Mouse (Mus musculus) left cerebral cortex, postnatal 10 days (tissue): ENCODE results near the gene Nav3. TPM values are rescaled to one million over a fixed set of nuclear protein-coding genes. Genes with fewer than 3 reads are reported as not detected.
A peak's percentile ranks its signal among the peaks of the same experiment; 100 is the strongest.

Experiments used
- DNase-seq, 2 experiments: peaks; one replicate each; pipeline ENCODE4 v3.0.0; 2021 to 2022; ENCODE audit warnings: low spot score in 2 of 2, mixed read lengths in 1 of 2; ENCODE audit errors: extremely low spot score in 1 of 2
- intact Hi-C: fragments of 180-260 bp; cut with DNase I; formaldehyde crosslinking; loops from one replicate; pipeline ENCODE4 v1.15.1; 2025
- total RNA-seq, 2 experiments: library from RNA; stranded (reverse); gene quantifications; 2 replicates each; pipeline ENCODE4 v1.2.3; 2021

The Nav3 gene
- total RNA-seq, 2 experiments from 2014 or later = 241 to 252 TPM

DNA sequence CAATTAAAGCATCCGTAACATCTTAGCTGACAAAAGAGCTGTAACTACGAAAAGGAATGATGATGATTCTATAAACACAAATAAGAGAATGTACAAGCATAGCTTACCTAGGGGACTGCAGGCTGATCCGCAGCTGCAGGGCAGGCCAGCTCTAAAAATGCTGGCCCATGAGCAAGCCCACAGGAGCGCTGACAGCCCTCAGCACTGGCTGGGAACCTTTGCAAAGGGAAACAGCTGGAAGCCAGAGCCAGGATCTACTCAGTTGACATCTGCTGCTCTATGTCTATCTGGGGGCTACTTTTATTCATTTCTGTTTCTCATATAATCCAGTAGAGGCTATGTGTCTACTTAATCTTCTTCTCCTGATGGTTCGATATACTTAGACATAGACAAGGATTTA lies 461.7 kb downstream of the Nav3 start:
- no peak for DNase-seq
- intact Hi-C loops = no loop called here

DNA sequence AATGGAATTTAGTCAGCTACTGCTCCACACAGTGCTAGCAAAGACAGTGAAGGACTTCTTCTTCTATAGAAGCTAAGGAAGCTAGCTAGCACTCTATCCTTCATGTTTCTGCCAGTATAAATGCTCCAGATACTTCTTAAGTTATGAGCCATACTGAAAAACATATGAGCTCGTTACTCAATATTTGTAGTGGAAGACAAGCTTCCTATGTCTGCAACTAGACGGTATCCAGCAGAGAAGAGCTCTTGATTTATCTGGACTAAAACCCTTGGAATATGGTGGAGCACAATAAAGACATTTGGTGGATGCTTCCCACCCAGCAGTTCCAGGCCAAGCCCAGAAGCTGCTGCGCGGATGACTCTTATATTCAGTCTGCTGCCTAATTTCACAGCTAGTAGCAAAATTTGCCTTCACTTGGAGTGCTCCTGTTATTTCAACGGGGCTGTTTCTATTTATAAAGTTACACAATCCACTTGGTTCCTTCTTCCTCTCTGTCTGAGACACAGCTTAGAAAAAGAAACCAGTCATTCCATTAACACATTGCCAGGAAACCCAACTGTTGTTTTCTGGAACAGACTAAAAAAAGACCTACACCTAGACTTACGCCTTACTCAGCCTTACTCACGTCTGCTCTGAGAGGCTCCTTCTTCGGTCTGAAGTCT lies 470.0 kb downstream of the Nav3 start:
- peak in 1 of 2 experiments; percentile 56 for DNase-seq
- intact Hi-C loops = no loop called here

DNA sequence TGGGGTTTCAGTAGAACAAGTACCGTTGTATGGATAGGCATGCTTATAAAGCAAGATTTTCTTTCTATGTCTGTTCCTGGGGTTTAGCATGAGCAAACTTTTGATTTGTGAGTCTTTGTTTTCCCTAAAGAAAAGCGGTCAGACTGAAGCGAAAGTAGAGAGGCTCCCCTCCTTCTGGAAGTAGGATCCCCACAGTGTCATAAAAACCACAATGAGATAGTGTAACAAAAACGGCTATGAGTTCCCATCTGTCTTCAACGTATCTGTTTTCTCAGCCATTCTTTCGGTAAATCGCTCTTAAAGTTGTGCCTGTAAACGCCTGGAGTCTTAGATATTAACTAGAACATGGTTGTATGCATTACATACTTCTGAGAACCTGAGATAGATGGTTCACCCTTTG lies 479.7 kb downstream of the Nav3 start:
- no peak for DNase-seq
- intact Hi-C loops = no loop called here

DNA sequence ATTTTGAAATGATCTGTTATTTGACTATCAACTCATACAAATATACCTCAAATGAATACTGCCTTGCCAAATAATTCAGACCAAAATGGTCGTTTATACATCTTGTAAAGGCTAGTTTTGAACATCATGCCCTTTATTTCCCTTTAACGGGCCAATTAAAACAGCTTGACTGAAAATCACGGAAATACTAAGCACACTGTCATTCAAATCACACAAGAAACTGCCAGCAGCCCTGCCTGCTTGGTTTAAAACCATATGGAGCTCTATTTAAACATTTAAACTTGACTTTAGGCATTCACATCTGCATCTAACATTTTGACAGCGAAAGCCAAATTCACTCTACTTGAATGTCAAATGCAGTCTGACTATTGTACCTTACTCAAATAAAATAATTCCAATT lies 481.8 kb downstream of the Nav3 start:
- intact Hi-C loops = no loop called here
- no peak for DNase-seq

DNA sequence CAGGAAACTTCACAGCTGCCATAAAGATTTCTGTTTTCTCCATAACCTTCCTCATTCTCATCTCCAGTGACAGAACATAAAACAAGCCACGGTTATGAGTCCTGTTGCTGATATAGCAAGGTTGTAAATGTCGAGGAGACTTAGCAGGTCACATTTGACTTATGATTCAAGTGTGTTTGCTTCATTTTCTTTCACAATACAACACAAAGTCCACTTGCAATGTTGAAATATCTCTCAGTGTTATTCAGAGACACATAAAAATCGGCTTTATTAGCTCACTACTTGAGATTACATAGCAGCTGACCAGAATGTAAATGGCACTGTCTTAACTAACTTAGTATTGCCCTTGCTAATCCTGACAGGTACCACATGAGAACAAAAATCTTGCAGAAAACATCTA lies 482.5 kb downstream of the Nav3 start:
- no peak for DNase-seq
- intact Hi-C loops = no loop called here

DNA sequence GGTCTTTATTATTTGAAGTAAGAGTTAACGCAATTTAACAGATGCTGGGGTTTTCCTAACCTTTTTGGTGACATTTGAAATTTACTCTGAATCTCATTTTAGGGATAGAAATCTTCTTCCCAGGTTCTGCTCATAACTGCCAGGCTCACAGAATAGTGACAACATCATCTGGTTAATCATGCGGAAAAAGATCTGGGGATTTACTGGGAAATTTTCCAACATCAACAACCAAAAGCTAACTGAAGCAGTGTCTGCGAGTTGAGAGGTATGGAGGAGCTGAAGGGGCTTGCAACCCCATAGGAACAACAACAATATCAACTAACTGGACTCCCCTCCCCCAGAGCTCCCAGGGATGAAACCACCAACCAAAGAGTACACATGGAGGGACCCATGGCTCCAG lies 505.7 kb downstream of the Nav3 start:
- DNase-seq = no peak
- intact Hi-C loops = no loop called here

DNA sequence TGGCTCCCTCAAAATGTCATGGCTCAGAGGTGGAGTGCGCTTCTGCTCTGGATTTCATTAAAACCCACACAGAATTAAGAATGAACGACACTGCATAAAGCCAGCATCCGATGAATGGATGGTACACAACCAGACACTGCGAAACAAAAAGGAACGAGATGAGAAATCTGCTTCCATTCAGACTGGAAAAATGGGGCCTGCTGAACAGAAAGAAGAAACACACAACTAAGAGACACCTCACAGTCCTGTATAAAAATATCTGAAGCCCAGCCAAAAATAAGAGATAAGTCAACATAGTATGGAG lies 526.7 kb downstream of the Nav3 start:
- DNase-seq = no peak
- intact Hi-C loops = loop anchor here (10.0 kb wide), 2 partner anchors 156 to 526 kb away; partner anchors contain the start of gene Nav3

DNA sequence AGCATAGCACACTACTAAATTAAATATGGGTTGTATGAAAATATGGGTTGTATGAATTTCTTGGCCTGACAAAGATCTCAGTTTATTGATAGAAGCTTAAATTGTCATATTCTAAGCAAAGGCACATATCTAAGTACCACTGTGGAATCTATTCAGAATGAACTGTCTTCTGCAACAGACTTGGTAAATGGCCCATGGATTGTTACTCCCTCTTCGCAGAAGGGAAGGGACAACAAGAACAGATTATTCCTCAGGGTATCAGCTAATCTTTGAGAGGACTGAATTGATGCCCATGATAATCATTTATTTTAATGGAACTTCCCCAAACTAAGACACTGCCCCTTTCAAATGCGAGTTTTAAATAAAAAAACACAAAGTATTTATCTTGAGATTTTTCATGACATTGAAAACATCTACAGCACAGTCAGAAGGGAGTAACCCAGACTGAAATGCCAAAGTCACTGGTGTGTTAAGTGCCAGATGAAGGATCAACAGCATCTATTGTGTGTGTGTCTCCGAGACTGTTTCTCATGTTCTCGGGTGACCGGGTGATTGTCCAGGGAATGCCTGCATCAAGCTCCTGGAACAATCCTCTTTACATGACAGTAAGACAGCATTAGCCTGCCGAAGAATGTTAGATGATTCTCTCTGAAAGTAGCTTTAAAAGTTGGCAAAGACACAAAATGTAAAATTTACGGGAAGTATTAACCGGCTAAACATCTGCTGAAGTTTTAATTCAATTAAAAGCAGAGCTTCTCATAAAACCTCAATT lies 527.3 kb downstream of the Nav3 start:
- intact Hi-C loops = loop anchor here (10.0 kb wide), 2 partner anchors 156 to 526 kb away; partner anchors contain the start of gene Nav3
- no peak for DNase-seq

DNA sequence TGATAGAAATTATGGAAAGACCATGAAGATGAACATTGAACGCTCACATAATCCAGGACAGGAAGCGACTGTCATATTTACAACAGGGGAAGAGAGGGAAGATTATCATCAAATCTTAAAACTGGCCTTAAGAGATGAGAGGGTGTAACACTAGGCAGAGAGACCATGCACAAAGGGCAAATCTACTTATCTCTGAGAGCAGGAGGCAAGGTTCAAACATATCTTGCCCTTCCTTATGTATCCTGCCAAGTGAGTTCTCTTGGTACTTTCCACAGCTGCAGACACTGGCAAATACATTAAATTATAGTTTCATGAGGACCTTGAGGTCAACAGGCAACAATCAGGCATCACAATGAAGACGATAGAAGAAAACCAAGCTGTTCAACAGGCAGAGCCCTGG lies 529.9 kb downstream of the Nav3 start:
- intact Hi-C loops = loop anchor here (10.0 kb wide), 2 partner anchors 159 to 529 kb away; partner anchors contain the start of gene Nav3
- no peak for DNase-seq

DNA sequence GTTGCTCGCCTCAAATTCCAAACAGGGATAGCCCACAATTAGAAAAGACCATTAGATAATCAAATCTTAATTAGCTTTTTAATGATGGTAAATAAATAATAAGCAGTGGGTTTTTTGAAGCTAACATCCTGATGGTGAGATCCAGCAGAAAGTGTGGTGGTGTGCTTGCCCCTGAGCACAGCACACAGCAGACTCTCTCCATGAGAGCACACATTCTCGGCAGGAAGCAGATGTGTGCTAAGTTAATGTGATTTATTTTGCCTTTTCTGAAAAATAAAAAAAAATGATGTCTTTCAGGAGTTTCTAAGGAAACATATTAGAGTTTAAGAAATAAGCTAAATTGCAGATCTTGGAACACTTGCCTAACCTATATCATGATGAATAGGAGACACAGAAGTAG lies 531.9 kb downstream of the Nav3 start:
- DNase-seq = no peak
- intact Hi-C loops = loop anchor here (10.0 kb wide), 2 partner anchors 161 to 531 kb away; partner anchors contain the start of gene Nav3

DNA sequence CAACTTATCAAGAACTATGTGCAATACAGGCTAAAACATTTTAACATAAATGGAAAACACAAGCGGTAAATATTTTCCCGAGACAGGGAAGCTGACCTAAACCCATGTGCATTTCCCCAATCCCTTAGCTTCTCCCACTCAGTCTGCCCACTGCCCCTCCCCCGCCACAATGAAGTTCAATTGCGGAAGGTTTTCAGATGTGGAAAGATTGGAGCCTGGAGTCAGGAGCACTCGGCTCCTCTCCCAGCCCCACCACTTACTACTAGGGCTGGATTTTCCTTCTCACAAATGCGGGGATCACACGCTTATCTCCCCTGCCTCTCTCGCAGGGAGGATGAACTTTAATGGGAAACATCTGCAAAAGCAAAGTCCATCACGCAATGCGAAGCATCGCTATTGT lies 534.6 kb downstream of the Nav3 start:
- intact Hi-C loops = loop anchor here (10.0 kb wide), 2 partner anchors 163 to 533 kb away; partner anchors contain the start of gene Nav3

DNA sequence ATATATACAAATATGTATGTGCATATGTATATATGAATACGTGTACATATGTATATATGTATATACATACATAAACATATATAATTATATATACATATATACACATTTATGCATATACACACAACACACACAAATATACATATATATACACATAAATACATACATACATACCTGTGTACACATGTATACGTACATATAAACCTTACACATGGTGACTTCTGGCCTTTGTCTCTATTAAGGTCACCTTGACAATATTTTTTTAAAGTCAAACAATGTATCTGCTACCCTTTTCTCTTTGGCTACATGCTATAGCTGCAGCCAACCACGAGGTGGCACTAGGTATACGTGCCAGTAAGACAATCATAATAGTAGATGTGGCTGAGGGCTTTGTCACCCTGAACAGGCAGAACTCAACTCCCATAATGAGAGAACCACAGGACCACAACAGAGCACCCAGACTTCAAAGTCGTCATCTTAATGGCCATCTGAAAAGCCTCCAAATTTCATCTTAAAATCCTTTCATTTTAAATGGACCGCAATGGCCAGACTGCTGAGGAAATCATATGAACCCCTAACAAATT lies 535.3 kb downstream of the Nav3 start:
- intact Hi-C loops = loop anchor here (10.0 kb wide), 2 partner anchors 164 to 534 kb away; partner anchors contain the start of gene Nav3
- peak; percentile 51 to 54 for DNase-seq

More for the DNA sequence above, 534.6 kb downstream of the Nav3 start:
- DNase-seq = peak in 1 of 2 experiments; percentile 35

DNA sequence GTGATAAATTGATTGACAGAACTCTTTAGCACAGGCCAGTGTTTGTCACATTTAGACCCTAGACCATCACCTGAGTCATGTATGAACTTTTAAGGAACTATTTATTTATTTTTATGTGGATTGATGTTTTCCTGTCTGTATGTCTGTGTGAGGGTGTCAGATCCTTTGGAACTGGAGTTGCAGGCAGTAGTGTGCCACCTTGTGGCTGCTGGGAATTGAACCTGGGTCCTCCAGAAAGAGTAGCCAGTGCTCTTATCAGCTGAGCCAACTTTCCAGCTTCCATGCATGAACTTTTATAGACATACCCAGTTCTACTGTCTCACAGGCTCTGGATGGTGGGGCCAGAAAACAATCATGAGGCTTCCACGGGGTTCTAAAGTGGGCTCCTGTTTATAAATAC lies 536.5 kb downstream of the Nav3 start:
- intact Hi-C loops = no loop called here
- no peak for DNase-seq

DNA sequence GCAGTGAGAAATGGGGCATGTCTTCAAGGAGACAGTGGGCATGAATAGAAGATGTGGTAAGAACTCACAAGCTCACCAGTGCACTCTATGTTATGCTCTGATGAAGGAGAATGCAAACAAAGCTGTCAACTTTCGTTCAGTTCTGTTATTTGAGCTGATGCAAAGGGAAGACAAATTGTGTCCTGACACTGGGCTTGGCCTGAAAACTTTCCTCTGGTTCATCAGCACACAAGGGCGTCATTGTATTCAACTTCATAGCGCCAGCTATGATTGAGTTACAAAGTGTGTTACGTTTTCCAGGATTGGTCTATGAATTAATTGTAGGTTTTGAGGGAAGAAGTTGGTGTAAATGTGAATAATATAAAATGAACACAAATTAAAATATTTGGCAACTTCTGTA lies 548.8 kb downstream of the Nav3 start:
- intact Hi-C loops = no loop called here
- DNase-seq = no peak

DNA sequence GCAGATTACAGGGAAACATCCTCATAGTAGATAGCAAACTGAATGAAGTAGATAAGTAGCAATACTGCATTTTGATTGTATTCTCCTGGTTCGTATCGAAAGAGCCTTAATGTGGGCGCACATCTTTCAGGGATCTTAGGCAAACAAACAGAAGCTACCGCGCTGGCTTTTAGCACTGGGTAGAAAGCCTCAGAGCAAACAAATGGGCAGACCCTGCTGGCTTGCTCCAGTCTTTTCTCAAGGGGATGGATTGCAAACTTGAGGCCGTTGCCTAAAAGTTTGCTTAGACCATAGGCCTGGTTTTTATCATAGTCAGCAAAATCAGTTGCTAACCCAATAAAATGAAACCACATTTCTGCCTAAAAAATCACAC lies 549.6 kb downstream of the Nav3 start:
- no peak for DNase-seq
- intact Hi-C loops = no loop called here

DNA sequence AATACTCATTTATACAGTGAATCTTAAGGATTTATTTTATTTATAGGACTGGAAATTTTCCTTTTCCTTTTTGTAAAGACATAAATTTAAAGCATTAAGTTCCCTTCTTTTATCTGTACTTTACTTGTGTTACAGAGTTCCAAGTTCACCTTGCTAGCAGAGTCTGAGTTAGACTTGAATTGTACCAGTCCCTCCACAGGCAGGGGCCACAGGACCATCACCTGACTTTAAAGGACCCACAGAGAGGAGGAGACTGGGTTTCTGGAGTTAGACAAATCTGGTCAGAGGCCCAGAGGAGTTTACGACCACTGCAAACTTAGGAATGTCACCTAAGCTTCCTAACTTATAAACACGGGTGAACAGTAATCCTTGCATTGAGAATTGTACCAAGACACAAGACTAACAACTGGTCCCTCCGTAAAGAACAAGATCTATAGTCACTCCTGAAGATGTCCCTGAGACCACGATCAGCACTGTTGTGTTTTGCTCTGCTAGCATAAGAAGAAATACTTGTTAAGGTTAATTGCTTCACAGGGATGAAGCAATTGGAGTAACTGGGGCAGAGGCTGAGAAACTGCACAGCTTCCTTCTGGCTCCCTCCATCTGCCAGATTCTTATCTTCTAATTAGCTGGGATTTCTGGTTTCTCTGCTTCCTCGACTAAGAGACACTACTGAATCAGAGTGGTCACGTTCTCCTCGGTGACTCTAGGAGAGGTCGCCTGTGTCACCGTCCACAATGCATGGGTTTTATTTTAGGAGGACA lies 550.2 kb downstream of the Nav3 start:
- intact Hi-C loops = no loop called here
- no peak for DNase-seq

DNA sequence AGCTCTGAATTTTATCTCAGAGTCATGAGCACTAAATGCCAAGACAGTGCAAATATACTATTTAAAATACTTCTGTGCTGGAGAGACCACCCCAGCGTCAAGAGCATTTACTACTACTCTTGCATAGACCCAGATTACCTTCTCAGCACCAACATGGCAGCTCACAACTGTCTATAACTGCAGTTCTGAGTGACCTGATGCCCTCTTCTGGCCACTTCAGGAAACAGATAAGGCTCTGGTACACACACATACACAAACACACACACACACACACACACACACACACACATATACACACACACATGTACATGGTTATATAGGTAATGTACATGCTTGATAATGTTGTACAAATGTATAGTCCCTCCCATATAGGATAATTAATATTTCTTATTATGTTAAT lies 551.2 kb downstream of the Nav3 start:
- intact Hi-C loops = no loop called here
- no peak for DNase-seq

DNA sequence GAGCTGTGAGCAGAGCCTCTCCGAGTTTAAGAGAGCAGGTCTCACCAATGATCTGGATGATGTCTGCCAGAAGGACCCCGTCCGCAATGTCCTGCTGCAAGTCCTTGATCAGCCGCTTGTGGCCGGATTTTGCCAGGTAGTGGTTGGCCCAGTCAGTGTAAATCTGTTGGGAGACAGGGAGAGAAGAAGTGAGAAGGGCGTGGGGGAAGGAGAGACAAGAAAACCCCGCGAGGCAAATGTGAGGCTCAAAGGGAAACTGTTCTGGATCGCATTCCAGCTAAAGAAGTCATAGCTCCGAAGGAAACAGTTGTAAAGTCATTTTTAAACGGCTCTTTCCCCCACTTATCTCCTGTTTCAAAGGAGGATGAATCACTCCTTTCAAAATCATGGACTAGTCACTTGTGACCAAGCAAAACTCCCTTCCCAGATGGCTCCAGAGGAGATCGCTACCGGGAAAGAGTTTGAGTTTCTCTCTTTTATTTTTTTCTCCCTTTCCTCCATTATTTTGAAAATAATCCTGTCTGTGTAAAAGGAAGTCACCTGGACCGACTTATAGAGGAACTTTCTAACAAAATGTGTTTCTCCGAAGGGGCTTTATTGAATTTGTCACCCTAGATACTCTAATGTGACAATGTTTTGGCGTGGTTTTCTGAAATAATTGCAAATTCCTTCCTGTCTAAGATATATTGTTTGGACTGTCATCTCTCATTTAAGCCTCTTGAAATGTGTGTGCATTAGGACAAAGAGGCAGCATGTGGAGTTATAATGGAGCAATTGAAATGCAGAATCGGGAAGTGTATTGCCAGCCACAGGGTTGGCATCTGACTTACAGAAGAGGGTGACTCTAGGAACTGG lies 552.1 kb downstream of the Nav3 start:
- intact Hi-C loops = no loop called here
- no peak for DNase-seq
